Mouse (Mus musculus) spleen, adult 2 months (tissue): ENCODE measurements around the gene Dcst1.

Experiments used
- CTCF ChIP-seq: fragments of 200-500 bp; IDR thresholded peaks from 2 replicates; pipeline ENCODE4 v1.5.1; 2011; ENCODE audit warnings: mild to moderate bottlenecking, inconsistent platforms; ENCODE audit not compliant: insufficient read depth, insufficient read length, insufficient replicate concordance; ENCODE audit errors: extremely low read depth
- POLR2A ChIP-seq: fragments of 200-500 bp; IDR thresholded peaks from 2 replicates; pipeline ENCODE4 v1.6.1; 2011; ENCODE audit warnings: low read depth, low read length, inconsistent platforms

- TF ChIP-seq CTCF = no peak
- TF ChIP-seq POLR2A = no peak
These were observed 41.8 kb upstream of the Dcst1 start for GRCm38 (mm10) chr3:89406887-89407286.
